Mouse (Mus musculus) liver, adult 2 months (tissue): Measurements from ENCODE around the gene Nt5e. TPM values are rescaled to one million over a fixed set of nuclear protein-coding genes. Genes with fewer than 3 reads are reported as not detected.
"Not testable (repeated sequence)": the region's sequence is repeated elsewhere in the genome, so short reads cannot be mapped to it uniquely, and the experiment has no call there.

Source experiments
- DNase-seq: peaks from one replicate; pipeline ENCODE4 v3.0.0-alpha.2; 2011; ENCODE audit warnings: low read depth, low spot score; ENCODE audit errors: extremely low read depth
- H3K27ac ChIP-seq: fragments of 200-500 bp; replicated peaks from 2 replicates; pipeline ENCODE4 v1.5.1; 2012; ENCODE audit warnings: low read depth, mild to moderate bottlenecking, control low read depth, inconsistent platforms, low read length; ENCODE audit not compliant: insufficient read depth
- H3K27me3 ChIP-seq: fragments of 200-500 bp; 2 replicates; pipeline ENCODE4 v1.6.1; 2012; ENCODE audit warnings: mild to moderate bottlenecking, moderate library complexity, low read length, inconsistent platforms; ENCODE audit not compliant: control insufficient read depth, insufficient read depth
- H3K36me3 ChIP-seq: fragments of 200-500 bp; 2 replicates; pipeline ENCODE4 v1.6.1; 2012; ENCODE audit warnings: low read length, inconsistent platforms; ENCODE audit not compliant: control insufficient read depth, insufficient read depth
- H3K4me1 ChIP-seq: fragments of 200-500 bp; 2 replicates; pipeline ENCODE4 v1.6.1; 2011; ENCODE audit warnings: low read length; ENCODE audit not compliant: control insufficient read depth, insufficient read depth
- H3K4me3 ChIP-seq: fragments of 200-500 bp; 2 replicates; pipeline ENCODE4 v1.5.1; 2011; ENCODE audit warnings: low read depth, mild to moderate bottlenecking, control low read depth, low read length, moderate library complexity; ENCODE audit not compliant: insufficient read depth
- H3K79me2 ChIP-seq: fragments of 200-500 bp; 2 replicates; pipeline ENCODE4 v1.6.1; 2012; ENCODE audit warnings: inconsistent platforms, mild to moderate bottlenecking, low read length, moderate library complexity; ENCODE audit not compliant: control insufficient read depth, insufficient read depth
- H3K9ac ChIP-seq: fragments of 200-500 bp; 2 replicates; pipeline ENCODE4 v1.6.1; 2012; ENCODE audit warnings: low read depth, mild to moderate bottlenecking, control low read depth, inconsistent platforms, low read length
- CTCF ChIP-seq: fragments of 200-500 bp; IDR thresholded peaks from 2 replicates; pipeline ENCODE4 v1.5.1; 2011; ENCODE audit warnings: low read depth, low read length, control low read depth
- POLR2A ChIP-seq: fragments of 200-500 bp; IDR thresholded peaks from 2 replicates; pipeline ENCODE4 v1.6.1; 2011; ENCODE audit warnings: low read length, control low read depth; ENCODE audit not compliant: insufficient read depth; ENCODE audit errors: extremely low read depth
- WGBS: fragments of 180-500 bp; shearing (Covaris S2); methylation state at CpG from one replicate; pipeline ENCODE4 v1.1.7; 2018; 5-methylcytosine and 5-hydroxymethylcytosine counted together
- polyA plus RNA-seq: library from polyadenylated mRNA; depleted of rRNA; stranded (reverse); fragments of >200 nt; gene quantifications from 2 replicates; pipeline ENCODE4 v1.2.3, GENCODE M21; 2012
- total RNA-seq: library from RNA; depleted of rRNA; stranded (reverse); fragments of >200 nt; gene quantifications from 2 replicates; pipeline ENCODE4 v1.2.3, GENCODE M21; 2014

Nt5e gene
- total and polyA plus RNA-seq, 2 experiments: 24.1 to 41.8 TPM

DNA sequence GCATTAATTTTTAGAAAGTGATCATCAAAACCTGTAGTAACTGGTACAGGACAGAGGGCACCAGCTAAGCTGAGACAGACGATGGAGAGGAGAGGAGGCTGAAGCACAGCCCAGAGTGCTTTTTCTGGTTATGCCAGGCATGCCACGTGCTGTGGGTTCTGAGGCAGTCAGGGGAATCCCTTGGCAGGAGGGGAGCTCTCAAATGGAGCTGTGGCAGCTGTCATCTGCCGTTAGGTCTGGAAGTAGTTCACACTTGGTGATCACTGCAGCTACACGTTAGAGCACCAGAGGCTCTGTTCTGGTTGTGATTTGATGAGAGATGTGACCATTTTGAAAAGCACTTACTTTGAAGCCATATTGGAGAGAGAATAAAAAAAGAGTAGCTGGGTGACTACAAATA is 31.2 kb upstream of the Nt5e start:
- Histone ChIP-seq H3K79me2 (no peaks in the 10 kb centered on the region), H3K27ac (no peak overlapping the region), H3K4me3 (no peak overlapping the region), H3K36me3 (no peaks in the 10 kb centered on the region), H3K27me3 (no peaks in the 10 kb centered on the region), H3K4me1 (no peaks in the 10 kb centered on the region), H3K9ac (no peak overlapping the region)
- 83% methylated on average over 4 of the region's 4 CpGs for WGBS
- TF ChIP-seq CTCF: no peak
- no peak for TF ChIP-seq POLR2A
- no peak for DNase-seq

DNA sequence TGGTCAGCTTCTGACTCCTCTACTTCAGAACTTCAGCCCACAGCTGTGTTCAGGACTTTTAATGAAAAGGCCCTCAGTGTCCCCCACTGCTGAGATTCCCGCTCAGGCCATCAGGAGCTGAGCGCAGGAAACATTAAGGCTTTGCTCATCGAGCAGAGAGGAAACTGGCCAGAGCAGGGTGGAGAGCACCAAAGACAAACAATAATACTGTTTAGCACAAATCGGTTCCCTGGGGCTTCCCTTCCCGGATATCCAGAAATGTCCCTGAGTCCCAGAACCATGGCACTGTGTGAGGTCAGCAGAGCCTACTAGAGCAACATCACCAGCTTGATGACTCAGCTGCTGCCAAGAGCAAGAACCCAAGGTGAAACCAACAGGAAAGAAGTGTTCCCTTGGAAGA is 30.7 kb upstream of the Nt5e start:
- Histone ChIP-seq H3K9ac (no peak overlapping the region), H3K27ac (no peak overlapping the region), H3K4me3 (no peak overlapping the region), H3K4me1 (no peaks in the 10 kb centered on the region), H3K79me2 (no peaks in the 10 kb centered on the region), H3K27me3 (no peaks in the 10 kb centered on the region), H3K36me3 (no peaks in the 10 kb centered on the region)
- TF ChIP-seq POLR2A (no peak), CTCF (no peak)
- 65% methylated on average over 5 of the region's 5 CpGs for WGBS
- no peak for DNase-seq

DNA sequence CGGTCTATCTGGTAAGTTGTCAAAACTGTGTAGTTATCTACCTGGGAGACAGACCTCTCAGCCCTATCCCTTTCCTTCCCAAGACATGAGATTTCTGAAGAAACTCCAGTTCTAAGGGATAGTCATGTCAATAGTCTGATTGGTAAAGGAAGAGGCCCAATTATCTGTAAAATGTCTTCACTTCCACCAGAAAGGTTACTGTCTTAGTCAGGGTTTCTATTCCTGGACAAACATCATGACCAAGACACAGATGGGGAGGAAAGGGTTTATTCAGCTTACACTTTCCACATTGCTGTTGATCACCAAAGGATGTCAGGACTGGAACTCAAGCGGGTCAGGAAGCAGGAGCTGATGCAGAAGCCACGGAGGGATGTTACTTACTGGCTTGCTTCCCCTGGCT is 29.8 kb upstream of the Nt5e start:
- not testable (repeated sequence) for DNase-seq, H3K36me3 ChIP-seq, H3K4me1 ChIP-seq, H3K9ac ChIP-seq, H3K79me2 ChIP-seq, H3K27ac ChIP-seq, H3K27me3 ChIP-seq, H3K4me3 ChIP-seq
- 93% methylated on average over 3 of the region's 3 CpGs for whole genome bisulfite sequencing

DNA sequence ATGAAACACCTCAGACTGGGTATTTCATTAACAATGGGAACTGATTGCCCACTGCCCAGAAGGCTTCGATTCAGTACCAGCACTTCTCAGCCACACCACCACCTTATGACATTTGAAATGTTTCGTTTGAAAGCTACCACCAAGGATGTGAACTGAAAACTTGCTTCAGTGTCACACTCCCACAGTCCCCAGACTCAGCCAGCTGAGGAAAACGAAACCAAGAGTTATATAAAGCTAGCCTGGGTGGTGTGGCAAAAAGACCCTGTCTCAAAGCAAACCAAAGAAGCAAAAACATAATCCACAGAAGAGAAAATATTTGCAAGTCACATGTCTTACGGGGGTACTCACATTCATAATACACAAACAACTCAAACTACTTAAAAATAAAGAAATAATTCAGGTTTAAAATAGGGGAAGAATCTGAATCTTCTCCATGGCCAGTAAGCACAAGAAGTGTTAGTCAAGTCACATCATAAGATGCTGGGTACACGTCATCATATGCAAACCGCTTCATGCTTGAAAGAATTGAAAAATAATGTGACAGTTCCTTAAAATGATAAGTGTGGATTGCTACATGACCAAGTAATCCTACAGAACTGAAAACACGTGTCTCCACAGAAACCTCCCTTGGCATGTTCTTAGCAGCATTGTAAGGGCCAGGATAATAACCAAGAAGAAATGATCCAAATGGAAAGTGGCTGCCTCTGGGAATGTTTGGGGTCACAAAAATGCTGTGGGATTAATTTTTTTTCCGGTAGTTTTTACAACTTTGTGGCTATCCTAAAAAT is 28.9 kb upstream of the Nt5e start:
- H3K4me1 ChIP-seq: no peaks in the 10 kb centered on the region
- H3K36me3 ChIP-seq: no peaks in the 10 kb centered on the region
- no peak overlapping the region for H3K27ac ChIP-seq
- DNase-seq: no peak
- WGBS: 92% methylated on average over 8 of the region's 8 CpGs
- TF ChIP-seq CTCF (no peak), POLR2A (no peak)
- H3K4me3 ChIP-seq: no peak overlapping the region
- H3K9ac ChIP-seq: no peak overlapping the region
- H3K79me2 ChIP-seq: no peaks in the 10 kb centered on the region
- H3K27me3 ChIP-seq: no peaks in the 10 kb centered on the region

DNA sequence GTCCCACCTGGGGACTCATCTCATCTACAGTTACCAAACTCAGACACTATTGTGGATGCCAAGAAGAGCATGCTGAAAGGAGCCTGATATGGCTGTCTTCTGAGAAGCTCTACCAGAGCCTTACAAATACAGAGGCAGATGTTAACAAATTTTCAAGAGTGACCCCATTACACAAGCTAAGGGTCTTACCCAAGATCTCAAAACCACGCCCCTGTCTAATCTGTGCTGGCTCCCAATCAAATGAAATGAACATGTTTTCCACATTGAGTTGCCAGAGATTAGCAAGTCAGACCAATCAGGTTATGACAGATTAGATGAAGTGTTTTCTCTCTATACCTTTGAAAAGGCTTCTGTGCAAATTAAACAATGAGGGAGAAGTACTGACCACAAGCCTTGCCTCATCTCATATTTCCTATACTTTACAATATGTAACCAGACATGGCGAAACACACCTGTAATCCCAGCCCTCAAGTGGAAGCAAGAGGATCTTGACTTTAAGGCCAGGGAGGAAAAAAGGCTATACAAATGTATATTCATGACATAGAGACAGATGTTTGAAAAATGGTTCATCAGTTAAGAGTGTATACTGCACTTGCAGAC is 19.9 kb upstream of the Nt5e start:
- H3K27ac ChIP-seq: no peak overlapping the region
- no peaks in the 10 kb centered on the region for H3K79me2 ChIP-seq
- H3K27me3 ChIP-seq: no peaks in the 10 kb centered on the region
- 92% methylated on average over 2 of the region's 2 CpGs for WGBS
- no peaks in the 10 kb centered on the region for H3K4me1 ChIP-seq
- no peak for TF ChIP-seq POLR2A
- TF ChIP-seq CTCF: no peak
- no peak overlapping the region for H3K9ac ChIP-seq
- DNase-seq: no peak
- H3K36me3 ChIP-seq: no peaks in the 10 kb centered on the region
- H3K4me3 ChIP-seq: no peak overlapping the region

DNA sequence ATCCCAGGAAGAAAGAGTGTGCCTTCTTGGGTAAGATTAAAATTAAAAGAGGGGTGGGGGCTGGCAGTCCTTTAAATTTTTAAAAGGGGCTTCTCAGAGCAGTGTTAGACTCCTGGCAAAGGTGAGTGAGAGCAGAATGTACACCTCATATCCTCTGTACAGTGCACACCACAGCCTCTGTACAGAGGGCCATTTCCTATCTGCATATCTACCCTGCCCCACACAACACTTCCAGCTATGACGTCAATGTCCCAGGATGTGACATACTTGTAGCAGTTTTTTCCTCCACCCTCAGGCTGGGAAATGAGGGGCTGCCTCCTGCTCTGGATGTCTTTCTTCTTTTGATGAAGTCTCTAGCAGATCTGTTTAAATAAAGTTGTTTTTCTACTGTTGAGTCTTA is 17.9 kb upstream of the Nt5e start:
- TF ChIP-seq POLR2A (no peak), CTCF (no peak)
- no peaks in the 10 kb centered on the region for H3K79me2 ChIP-seq
- no peak overlapping the region for H3K27ac ChIP-seq
- H3K36me3 ChIP-seq: no peaks in the 10 kb centered on the region
- H3K4me1 ChIP-seq: no peaks in the 10 kb centered on the region
- no peak for DNase-seq
- H3K4me3 ChIP-seq: no peak overlapping the region
- no peak overlapping the region for H3K9ac ChIP-seq
- H3K27me3 ChIP-seq: no peaks in the 10 kb centered on the region
- 62% methylated on average over 1 of the region's 1 CpGs for WGBS
